Mouse (Mus musculus) left cerebral cortex, adult 8-10 months (tissue): ENCODE measurements around the gene Spata31d1b. TPM values are rescaled to one million over a fixed set of nuclear protein-coding genes. Genes with fewer than 3 reads are reported as not detected.
"Not testable (repeated sequence)": the region's sequence is repeated elsewhere in the genome, so short reads cannot be mapped to it uniquely, and the experiment has no call there.

ENCODE experiments used
- DNase-seq, 2 experiments: peaks; one replicate each; pipeline ENCODE4 v3.0.0; 2022; ENCODE audit warnings: low spot score in 2 of 2
- total RNA-seq, 4 experiments: library from RNA; stranded (reverse); gene quantifications; 2 replicates each; pipeline ENCODE4 v1.2.4; 2022

Gene Spata31d1b
- total RNA-seq, 4 experiments from 2014 or later, result 0.07 to 0.17 TPM; not detected in 2

DNA sequence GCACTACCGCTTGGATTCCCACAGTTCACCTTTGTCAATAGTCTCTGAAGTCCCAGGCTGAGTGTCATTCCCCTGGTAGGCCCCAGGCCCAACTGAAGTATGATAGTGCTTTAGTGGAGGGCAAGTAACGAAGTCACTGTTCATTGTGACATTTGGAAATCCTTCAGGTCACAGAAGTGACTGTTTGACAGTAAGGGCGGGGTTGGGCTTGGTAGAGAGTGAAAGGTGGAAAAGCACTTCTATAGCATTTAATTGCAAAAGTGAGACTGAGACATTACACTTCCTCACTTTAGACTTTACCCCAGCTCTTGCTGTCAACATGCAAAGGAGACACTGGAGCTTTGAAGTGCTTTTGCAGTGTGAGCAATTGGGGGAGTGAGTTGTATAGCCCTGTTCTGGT lies 18.1 kb upstream of the Spata31d1b start, which contains the start of gene 4921517D22Rik:
Gene 4921517D22Rik (minus strand): TSS at position 101 of the 400 bp plus-strand sequence.
- DNase-seq, result no peak

DNA sequence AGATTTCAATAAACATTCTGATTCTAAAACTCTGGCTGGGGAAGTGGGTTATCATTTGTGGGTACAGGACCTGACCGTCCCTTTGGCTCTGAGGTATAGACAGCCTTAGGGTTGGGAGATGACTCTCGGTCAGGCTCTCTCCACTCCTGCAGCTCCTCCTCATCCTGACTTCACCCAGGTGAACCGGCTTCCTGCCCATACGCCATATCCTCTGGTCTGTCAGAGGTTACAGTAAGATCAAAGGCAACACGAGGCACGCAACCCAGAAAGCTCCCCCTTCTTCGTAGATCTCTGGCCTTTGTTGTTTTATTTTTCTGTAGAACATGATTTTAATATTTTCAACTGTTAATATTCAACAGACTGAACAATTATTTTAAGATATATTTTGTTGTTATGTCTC lies 16.3 kb upstream of the Spata31d1b start:
- DNase-seq, result no peak

DNA sequence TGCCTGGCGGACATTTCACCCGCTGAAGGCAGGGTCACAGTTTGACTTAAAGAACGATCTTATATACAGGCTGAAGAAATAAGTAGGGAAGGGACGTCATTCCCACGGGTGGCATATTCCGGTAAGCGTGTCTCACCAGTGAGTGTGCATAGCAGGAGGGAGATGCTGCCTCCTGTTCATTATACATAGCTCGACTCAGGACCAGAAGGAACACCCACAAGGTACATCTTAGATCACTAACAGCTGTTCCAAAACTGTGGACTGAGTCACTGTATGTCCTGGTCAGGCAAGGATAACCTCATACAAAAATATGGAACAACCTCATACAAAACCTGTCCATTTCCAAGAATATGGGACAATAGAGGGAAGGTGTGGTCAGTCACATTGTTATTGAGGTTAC lies 13.0 kb upstream of the Spata31d1b start:
- peak in 1 of 2 experiments; percentile 27 for DNase-seq

DNA sequence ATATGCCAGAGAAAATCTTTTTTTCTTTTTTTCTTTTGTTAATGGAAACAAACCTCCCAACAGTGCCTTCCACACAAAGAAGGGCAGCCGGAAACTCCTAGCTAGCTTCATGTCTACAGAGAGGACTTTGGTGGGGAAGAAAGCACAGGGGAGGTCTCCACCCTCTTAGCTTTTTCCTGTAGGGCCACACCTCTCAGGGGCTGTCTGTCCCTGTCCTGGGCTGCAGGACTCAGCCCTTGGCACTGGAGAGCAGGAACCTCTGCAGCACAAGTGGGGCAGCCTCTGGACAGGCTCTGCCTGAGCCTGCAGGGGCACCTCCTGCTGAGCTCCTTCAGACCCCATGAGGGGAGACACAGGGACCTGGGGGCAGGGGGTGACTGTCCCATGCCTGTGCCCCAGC lies 11.9 kb upstream of the Spata31d1b start:
- DNase-seq, result not testable (repeated sequence)

DNA sequence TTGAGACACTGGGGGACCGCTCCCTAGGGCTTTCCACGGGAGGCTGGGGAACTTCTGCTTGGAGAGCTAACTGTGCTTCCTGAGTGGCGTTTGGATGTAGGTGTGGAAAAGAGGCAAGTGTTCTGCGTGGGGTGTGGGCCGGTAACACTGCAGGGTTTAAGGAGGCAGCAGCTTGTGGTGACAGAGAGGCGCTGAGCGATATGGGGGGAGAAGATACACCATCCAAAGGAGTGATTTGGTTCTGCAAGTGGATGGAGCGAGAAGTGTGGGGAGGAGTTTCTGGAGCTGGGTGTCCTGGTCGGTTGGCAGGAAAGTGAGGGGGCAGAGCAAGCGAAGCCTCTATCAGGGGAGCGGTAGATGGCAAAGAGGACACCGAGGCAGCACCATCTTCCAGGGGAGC lies 8.6 kb upstream of the Spata31d1b start:
- peak; percentile 20 to 56 for DNase-seq

DNA sequence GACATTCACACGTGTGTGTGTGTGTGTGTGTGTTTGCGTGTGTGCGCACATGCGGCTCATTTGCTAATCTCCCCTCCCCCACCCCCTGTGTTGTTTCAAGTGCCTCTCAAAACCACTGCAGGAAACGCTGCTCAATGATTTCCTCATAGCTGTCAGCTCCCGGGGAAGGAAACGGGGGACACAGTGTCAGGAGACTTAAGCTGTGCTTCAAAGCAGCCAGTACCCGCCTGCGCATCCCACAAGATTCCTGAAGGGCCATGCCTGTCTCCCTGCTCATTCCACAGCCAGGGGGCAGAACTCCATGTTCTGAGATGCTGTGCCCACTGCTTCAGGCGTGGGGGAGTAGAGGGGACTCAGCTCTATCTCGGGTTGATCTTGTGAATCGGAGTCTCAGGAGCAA lies 7.5 kb upstream of the Spata31d1b start:
- DNase-seq, result no peak

DNA sequence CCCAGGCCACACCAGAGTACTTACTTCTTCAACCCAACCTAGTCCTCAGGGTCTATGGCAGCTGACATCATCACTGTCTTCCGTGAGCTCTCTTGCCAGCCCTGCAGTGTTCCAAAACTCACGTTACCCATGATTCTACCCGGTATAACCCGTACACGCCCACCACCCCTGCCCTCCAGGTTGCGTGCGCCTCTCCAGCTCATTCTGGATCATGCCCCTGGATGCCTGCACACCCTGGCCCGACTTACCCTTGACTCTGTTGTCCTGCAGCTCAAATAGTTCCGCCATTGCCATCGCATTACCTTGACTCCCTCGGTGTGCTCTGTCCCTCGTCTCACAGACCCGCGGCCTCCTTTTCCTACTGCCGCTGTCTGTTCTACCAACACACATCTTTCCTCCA lies 1.9 kb upstream of the Spata31d1b start, which contains the start of gene Spata31d1a:
Gene Spata31d1a (minus strand): TSS at position 101 of the 400 bp plus-strand sequence.
- no peak for DNase-seq

DNA sequence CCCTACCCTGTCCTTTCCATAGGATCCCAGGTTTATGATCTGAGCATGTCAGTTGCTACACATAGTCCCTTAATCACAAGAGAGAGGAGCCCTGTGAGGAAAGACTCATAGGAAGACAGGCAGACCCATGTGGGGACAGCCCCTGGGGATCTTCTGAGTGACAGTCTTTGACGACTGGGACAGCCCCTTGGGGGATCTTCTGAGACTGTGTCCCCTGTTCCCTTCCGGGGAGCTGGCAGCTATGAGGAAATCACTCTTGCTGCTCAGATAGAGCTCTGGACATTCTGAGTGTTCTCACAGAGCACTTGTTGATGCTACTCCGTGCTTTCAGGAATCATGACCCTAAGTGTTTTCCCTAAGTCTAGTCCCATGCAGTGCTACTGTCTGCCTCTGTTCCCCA lies 1.6 kb downstream of the Spata31d1b start:
- DNase-seq, result no peak

DNA sequence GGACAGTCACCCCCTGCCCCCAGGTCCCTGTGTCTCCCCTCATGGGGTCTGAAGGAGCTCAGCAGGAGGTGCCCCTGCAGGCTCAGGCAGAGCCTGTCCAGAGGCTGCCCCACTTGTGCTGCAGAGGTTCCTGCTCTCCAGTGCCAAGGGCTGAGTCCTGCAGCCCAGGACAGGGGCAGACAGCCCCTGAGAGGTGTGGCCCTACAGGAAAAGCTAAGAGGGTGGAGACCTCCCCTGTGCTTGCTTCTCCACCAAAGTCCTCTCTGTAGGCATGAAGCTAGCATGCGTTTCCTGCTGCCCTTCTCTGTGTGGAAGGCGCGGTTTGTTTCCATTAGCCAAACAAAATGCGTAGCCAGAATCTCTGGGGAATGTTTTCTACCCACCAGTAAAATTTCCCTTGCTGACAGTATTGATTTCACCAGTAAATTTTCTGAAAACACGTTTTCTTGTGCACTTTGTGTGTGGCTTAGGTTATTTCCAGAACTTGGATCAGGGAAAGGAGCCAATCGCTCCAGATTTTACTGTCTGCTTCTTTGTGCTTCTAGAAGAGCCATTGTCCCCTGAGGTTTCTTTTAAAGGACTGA lies 6.9 kb downstream of the Spata31d1b start:
- not testable (repeated sequence) for DNase-seq

DNA sequence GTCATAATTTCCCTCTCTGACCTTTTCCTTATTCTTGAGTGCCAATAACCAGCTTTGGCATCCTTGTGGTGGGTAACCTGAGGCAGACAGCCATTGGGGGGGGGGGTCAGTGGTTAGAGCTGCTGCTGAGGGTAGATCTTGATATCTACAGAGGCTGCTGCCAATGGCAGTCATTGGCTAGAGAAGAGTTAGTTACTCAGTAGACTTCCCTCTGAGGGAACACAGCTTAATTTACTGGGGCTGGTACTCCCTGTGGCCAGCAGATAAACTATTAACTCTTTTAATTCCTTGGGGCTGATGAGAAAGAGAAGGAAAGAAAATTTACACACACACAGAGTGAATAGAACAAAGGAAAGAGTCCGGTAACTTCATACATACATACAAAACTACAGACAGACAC lies 7.4 kb downstream of the Spata31d1b start:
- no peak for DNase-seq

DNA sequence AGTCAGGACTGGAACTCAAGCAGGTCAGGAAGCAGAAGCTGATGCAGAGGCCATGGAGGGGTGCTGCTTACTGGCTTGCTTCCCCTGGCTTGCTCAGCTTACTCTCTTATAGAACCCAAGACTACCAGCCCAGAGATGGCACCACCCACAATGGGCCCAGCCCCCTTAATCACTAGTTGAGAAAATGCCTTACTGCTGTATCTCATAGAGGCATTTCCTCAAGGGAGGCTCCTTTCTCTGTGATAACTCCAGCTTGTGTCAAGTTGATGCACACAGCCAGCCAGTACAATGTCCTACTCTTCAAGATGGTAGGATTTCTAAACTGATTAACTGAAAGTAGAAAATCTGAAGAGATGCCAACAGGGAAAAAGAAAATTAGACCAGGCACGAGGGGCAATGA lies 10.0 kb downstream of the Spata31d1b start:
- DNase-seq, result not testable (repeated sequence)

DNA sequence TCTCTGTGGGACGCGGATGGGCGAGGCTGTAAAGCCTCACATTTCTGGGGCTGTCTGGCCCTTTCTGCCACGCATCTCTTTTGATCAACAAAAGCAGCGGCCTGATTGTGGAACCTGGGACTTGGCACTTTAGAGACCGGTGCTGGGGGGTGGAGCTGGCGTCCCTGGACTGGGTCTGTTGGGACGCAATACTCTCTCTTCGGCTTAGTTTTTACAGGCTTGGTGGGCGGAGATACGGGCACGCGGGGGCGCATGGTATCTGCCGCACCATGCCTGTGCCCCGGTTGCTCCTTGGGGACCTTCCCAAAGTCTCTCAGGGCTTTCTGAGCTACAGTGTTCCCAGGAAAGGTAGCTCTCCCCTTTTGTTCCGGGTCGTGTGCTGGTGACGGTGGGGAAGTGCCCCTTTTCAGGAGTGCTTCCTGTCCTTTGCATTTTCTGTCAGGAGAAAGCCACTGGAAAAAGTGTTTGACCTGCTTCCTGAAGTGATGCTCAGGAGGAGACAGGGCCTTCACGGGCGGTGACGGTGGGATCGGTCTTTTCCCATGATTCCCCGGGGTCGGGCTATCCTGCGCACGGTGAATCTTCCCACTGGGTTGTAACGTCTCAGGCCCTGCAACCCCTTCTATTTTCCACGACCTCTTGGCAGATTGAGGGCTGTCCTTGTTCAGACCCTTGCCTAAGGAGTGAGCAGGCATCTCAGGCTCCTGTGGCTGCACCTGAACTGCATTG lies 14.2 kb downstream of the Spata31d1b start:
- no peak for DNase-seq

DNA sequence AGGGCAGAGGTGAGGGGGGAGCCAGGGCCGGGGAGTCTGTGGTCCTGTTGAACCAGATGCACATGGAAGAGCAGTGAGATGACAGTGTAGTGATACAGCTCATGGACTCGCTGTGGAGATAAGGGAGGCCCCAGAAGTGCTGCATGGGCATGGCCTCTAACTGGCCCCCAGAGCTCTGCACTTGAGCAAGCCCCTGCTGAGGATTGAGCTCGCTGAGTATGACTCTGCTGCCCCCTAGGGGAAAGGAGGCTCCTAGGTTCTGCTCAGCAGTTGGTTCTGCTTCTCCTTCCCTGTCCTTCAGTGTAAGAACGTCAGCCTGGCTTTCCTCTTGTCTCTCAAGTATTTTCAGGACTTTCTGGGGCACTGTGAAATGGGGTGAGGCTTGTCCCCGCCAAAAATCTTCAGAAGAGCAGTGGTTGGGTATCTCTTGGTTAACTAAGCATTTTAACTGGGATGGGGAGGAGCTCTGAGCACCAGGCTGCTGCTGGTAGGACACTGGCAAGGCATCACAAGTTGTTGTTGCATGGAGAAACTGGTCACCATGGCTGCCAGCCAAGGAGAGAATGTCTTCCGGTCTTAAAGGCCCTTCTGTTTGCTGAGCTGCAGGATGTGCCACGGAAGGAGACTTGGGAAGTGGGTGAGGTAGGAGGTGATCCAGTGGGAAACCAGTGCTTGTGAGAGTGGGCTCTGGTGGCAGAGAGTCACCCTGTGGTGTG lies 16.5 kb downstream of the Spata31d1b start:
- DNase-seq, result peak; percentile 57

DNA sequence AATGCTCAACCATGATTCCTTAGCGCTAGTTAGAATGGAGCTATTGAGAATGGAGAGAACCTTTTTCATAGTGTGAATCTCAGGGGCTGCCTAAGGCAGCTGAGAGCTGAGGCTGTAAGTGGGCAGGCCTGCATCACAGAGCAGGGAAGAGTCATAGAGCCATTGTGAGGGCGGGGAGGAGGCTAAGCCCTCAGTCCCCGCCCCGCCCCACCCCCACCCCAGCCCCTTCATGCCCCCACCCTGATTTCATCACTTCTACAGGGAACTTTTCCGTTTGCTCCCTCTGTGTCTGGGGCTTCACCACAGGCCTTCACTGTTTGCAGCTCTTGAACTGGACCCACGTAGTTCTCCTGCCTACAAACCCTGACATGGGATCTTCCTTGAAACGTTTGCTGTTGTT lies 19.6 kb downstream of the Spata31d1b start, which contains the start of gene Spata31d1d:
Gene Spata31d1d (minus strand): TSS at position 101 of the 400 bp plus-strand sequence.
- DNase-seq, result no peak

DNA sequence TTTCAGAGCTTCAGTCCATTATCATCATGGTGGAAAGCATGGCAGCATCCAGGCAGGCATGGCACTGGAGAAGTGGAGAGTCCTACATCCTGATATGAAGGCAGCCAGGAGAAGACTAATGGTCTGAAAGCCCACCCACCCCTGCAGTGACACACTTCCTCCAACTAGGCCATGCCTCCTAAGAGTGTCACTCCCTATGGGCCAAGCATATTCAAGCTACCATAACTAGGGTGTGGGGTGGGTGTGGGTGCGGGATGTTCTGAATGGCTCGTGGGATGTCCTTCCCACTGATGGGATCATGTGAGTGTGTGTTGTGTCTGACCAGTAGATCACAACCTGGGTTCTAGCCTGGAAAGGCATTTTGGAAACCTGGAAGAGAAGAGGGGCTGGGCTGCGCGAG lies 21.9 kb downstream of the Spata31d1b start:
- no peak for DNase-seq

DNA sequence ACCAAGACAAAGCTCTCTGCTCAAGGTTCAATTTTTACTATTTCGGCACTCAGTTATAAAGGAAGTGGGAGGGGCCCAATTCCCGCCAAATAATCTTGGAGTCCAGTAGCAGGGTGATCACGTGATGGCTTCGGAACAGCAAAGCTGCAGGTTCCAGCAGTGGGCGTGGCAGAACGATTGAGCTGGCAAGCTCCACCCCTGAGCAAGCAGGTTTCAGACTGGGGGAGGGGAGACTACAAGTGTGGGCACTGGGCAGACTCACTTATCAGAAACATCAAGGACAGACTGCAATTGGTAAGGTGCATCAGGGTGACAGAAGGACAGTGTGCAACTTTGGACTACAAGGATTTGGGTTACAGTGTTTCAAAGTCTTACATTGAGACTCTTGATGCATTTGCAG lies 22.3 kb downstream of the Spata31d1b start:
- not testable (repeated sequence) for DNase-seq

DNA sequence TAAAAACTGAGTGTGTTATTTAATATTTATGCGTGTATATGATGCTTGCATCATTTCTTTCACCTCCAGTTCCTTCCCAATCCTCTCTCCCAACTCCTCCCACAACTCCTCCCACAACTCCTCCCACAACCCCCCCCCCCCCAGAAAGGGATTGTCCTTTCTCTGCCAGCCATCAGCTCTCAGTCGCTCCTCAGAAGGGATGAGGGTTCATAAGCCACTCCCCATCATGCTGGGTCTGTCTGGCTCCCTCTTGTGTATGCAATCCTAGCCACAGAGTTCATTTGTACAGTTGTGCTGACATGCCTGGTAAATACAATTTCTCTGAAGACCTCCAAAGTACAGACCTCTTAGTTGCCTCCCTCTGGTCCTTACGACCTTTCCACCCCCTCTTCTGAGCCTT lies 23.1 kb downstream of the Spata31d1b start:
- no peak for DNase-seq

DNA sequence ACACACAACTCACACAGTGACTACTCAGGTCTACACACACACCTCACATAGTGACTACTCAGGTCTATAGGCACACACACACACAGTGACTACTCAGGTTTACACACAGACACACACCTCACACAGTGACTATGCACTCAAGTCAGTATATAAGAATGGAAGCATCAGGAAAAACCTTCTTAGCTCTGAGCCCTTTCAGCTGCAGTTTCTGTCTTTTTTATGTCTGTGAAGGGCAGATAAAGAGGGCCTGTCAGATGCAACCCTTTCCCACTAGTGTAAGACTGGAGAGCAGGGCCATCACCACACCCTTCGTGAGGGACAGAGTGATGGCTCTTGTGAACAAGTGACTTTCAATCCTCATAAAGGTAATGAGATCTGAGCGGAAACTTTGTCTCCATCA lies 26.4 kb downstream of the Spata31d1b start:
- DNase-seq, result no peak

DNA sequence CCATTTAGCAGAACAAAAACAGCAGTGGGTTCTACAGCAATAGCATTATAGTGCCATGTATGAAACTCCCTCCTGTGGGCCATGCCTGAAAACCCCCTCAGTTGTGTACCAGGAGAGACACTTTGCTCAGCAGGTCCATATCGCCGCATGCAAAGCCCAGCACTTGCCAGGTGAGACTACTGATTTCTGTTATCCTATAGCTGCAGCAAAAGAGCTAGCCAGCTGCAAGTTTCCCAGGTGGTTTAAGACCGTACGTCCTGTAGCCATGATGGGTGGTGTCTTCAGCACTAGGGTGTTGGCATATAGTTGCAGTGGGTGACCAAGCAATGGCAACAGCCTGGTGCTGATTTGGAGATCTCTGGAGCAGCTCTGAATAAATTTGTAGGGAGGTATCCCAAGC lies 27.3 kb downstream of the Spata31d1b start:
- DNase-seq, result no peak

DNA sequence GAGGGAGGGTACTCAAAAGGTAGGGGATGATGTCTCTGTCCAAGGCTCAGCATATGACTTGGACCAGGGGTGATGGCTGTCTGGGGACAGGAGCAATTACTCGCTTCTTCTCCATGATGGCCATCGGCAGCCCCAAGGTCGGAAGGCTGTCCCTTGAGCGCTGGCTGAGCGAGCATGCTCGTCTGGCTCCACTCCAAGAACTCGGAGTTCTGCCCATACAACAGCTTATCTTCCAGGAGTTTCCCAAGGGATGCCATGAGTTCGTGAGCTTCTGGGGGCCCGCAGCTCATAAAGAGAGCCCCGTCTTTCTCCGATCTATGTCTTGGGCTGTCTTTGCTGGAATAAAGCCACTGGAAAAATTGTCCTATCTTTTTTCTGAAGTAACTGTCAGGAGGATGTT lies 29.0 kb downstream of the Spata31d1b start:
- no peak for DNase-seq

DNA sequence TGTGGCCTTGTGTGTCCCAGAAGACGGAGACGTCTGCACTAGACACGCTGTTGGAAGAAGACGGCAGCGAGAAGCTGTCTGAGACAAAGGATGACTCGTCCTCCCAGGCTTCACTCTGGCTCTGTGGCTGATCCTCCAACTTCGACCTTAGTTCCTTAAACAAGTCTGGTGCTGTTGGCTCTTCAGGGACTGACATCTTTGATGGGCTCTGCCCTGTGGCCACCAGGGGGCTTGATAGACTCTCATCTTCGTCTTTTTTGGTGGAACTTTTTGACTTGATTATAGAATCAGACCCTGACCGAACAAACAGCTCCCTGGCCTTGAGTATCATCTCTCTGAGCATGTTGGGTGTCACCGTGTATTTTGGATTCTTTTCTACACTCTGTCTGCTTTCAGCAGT lies 29.6 kb downstream of the Spata31d1b start:
- DNase-seq, result no peak

DNA sequence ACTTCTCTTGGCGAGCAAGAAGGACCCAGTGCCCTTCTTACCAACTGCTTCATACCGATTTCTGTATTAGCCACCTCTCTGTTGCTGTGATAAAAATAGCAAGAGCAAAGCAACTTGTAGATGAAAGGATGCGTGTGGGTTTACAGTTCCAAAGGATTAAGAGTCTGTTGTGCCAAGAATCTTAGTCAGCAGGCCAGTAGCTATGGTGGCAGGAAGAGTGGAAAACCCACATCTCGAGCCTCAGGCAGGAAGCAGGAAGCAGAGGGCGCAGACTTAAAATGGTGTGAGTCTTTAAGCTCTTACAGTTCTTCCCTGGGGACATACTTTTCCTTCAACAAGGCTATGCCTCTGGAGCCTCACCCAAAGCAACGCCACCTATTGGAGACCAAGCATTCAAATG lies 33.4 kb downstream of the Spata31d1b start:
- DNase-seq, result peak in 1 of 2 experiments; percentile 22
